Mouse (Mus musculus) limb, embryonic 13.5 days (tissue): ENCODE data around the gene Gabrr2. TPM values are rescaled to one million over a fixed set of nuclear protein-coding genes. Genes with fewer than 3 reads are reported as not detected.

ENCODE experiments used
- ATAC-seq: fragments of 200-750 bp; cut with Nextera tagmentation; 2 replicates; pipeline ENCODE4 v1.8.0; 2017; ENCODE audit warnings: low read depth, moderate number of reproducible peaks, moderate TSS enrichment; ENCODE audit not compliant: low FRiP score
- H3K27ac ChIP-seq: fragments of 300-500 bp; sonication (generic); 2 replicates; pipeline ENCODE4 v1.5.1; 2015; ENCODE audit warnings: inconsistent platforms, mild to moderate bottlenecking, moderate library complexity
- H3K27me3 ChIP-seq: fragments of 300-500 bp; sonication (generic); 2 replicates; pipeline ENCODE4 v1.6.1; 2015; ENCODE audit warnings: mild to moderate bottlenecking, inconsistent platforms
- H3K36me3 ChIP-seq: fragments of 300-500 bp; sonication (generic); 2 replicates; pipeline ENCODE4 v1.6.1; 2015; ENCODE audit warnings: inconsistent platforms, mild to moderate bottlenecking, moderate library complexity
- H3K4me1 ChIP-seq: fragments of 300-500 bp; sonication (generic); 2 replicates; pipeline ENCODE4 v1.6.1; 2015; ENCODE audit warnings: inconsistent platforms
- H3K4me2 ChIP-seq: fragments of 300-500 bp; sonication (generic); replicated peaks from 2 replicates; pipeline ENCODE4 v1.6.1; 2015; ENCODE audit warnings: inconsistent platforms, mild to moderate bottlenecking, moderate library complexity
- H3K4me3 ChIP-seq: fragments of 300-500 bp; sonication (generic); 2 replicates; pipeline ENCODE4 v1.5.1; 2015; ENCODE audit warnings: moderate library complexity, mild to moderate bottlenecking, inconsistent platforms
- H3K9ac ChIP-seq: fragments of 300-500 bp; sonication (generic); 2 replicates; pipeline ENCODE4 v1.6.1; 2015; ENCODE audit warnings: mild to moderate bottlenecking, inconsistent platforms
- H3K9me3 ChIP-seq: fragments of 300-500 bp; sonication (generic); 2 replicates; pipeline ENCODE4 v1.6.1; 2016; ENCODE audit warnings: inconsistent platforms
- WGBS: fragments of 180-500 bp; shearing (Covaris S2); methylation state at CpG from one replicate; pipeline ENCODE4 v1.1.7; 2015; 5-methylcytosine and 5-hydroxymethylcytosine counted together
- polyA plus RNA-seq: library from polyadenylated mRNA; unstranded; fragments of >200 nt; fragmentation: Nextera tagmentation; extraction: Ambion mirVana; gene quantifications from 2 replicates; pipeline ENCODE4 v1.2.1, GENCODE M21; 2015

Gene Gabrr2
- polyA plus RNA-seq, 1 experiment from 2014 or later, result 0.20 TPM

DNA sequence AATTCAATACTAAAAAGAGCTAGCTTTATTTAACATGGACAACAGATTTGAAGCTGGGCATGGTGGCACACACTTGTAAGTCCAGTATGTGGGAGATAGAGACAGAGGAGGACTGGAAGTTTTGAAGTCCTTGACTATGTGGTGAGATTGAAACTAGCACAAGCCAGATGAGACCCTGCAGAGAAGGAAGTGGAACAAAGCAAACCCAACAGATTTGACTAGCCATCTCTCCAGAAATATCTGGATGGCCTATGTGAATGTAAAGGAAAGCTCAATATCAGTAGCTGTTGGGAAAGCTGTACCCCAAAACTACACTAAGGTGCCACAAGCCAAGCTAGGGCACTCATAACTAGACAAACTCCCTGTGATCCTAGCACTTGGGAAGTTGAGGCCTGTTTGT, 8.4 kb upstream of the Gabrr2 start:
- H3K27ac ChIP-seq, result no peak overlapping the region
- no peak overlapping the region for H3K4me3 ChIP-seq
- no peak overlapping the region for H3K9ac ChIP-seq
- peaks cover 7% of the 10 kb centered on the region; the same call in 1 of the 2 replicates for H3K4me1 ChIP-seq
- no peaks in the 10 kb centered on the region for H3K9me3 ChIP-seq
- H3K27me3 ChIP-seq, result no peaks in the 10 kb centered on the region
- peaks cover 36% of the 10 kb centered on the region for H3K36me3 ChIP-seq
- ATAC-seq, result no peak
- no peak overlapping the region for H3K4me2 ChIP-seq

DNA sequence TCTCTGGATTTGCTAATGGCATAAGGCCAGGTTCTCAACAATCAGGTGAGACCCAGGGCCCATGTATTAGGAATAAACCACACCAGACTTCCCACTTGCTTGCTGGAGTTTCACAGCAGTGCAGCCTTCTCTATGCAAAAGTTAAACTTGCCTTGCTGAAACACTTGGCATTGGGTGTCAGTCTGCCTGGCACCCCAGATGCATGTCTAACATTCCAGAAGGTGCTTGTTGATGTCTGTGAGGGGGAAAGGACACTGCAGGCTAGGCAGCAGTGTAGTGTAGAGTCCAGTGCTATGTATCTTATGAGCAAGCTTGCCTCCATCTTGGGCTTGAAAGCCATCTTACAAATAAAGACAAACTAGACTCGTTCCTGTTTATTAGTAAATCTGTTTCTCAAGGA, 6.5 kb upstream of the Gabrr2 start:
- Histone ChIP-seq H3K4me3 (no peak overlapping the region), H3K27ac (no peak overlapping the region), H3K4me1 (peaks cover 11% of the 10 kb centered on the region; the same call in 1 of the 2 replicates), H3K9ac (no peak overlapping the region), H3K4me2 (no peak overlapping the region), H3K36me3 (peaks cover 20% of the 10 kb centered on the region), H3K27me3 (no peaks in the 10 kb centered on the region), H3K9me3 (no peaks in the 10 kb centered on the region)
- 78% methylated on average over 1 of the region's 1 CpGs for WGBS
- ATAC-seq, result no peak

DNA sequence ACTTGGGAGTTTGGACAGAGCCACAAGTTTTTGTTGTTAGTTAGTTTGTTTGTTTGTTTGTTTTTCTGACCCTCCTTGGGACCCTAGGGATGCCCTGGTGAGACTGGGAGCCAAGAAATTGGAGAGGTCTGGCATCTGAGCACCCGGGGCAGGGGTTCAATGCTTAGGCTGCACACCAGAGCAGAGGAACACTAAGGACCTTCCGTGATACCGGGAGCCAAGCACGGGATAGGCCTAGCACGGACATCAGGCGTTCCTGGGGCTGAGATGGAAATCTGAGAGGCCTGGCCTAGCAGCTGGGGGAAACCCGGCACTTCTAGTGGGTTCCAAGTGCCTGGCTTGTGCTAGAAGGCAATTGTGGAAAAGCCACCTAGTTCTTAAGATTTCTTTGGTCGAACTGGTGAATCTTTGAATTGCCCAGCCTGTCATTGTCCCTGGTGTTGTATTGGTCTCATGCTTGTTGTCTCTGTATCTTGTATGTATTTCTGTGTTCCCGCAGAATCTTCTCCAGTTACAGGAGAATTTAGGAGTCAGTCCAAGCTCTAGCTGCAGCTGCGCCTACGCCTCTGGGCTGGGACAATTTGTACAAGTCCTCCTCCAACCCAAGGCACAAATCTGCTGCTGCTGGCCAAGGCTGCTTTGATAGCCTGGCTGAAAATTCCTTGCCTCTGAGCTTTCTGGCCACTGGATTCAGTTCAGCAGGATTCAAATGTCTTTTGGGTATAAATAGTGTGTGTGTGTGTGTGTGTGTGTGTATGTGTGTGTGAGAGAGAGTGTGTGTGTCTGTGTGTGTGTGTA, 4.7 kb upstream of the Gabrr2 start:
- H3K9me3 ChIP-seq, result no peaks in the 10 kb centered on the region
- peak overlapping the region; percentile 15; the same call in 1 of the 2 replicates for H3K27ac ChIP-seq
- ATAC-seq, result peak; percentile 75; the same call in 1 of the 2 replicates
- no peak overlapping the region for H3K4me3 ChIP-seq
- no peak overlapping the region for H3K4me2 ChIP-seq
- peaks cover 4% of the 10 kb centered on the region; the same call in 1 of the 2 replicates for H3K36me3 ChIP-seq
- no peak overlapping the region for H3K9ac ChIP-seq
- whole genome bisulfite sequencing, result 57% methylated on average over 11 of the region's 11 CpGs
- H3K27me3 ChIP-seq, result no peaks in the 10 kb centered on the region
- peaks cover 12% of the 10 kb centered on the region; the same call in 1 of the 2 replicates for H3K4me1 ChIP-seq

DNA sequence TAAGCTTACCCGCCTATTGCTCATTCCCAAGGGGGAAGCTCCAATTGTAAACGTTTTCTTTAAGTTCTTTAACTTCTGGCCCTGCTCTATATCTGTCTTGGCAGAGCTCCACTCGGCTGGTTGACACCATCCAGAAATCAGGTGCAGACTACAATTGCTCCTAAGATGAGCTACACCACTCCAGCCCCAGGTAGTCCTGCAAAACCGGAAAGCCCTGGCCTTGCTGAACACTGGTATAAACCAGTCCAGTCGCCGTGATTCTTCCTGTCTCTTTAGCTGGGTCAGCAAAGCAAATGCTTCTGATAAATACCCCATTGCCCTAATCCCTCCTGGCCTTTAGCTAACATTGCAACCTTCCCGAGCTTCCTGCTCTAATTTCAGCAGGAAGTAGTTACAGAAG, 1.6 kb upstream of the Gabrr2 start:
- Histone ChIP-seq H3K36me3 (no peaks in the 10 kb centered on the region), H3K4me2 (no peak overlapping the region), H3K27me3 (no peaks in the 10 kb centered on the region), H3K9me3 (no peaks in the 10 kb centered on the region), H3K9ac (no peak overlapping the region), H3K4me3 (no peak overlapping the region), H3K4me1 (peaks cover 15% of the 10 kb centered on the region; the same call in 1 of the 2 replicates), H3K27ac (no peak overlapping the region)
- WGBS, result 33% methylated on average over 7 of the region's 7 CpGs
- 0 out of 2 replicates have a peak, but pooled peaks have one; percentile 28 for ATAC-seq

DNA sequence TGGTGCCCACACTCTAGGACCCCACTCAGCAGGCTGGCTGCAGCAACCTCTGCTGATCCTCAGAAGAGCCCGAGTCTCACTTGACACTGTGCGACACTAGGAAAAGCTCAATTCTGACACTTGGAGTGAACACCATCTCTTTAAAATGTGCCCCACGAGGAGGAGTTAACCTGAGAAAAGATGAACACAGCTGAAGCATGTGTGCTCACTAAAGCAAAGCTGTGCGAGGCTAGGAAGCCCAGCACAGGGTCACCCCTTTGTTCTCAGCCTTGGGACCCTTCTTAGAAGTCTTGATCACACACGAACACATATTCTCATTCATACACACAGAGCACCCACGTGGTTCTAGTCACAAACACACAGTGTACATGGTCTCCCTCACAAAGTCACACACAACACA, 2.2 kb downstream of the Gabrr2 start:
- H3K27me3 ChIP-seq, result no peaks in the 10 kb centered on the region
- H3K36me3 ChIP-seq, result no peaks in the 10 kb centered on the region
- H3K4me1 ChIP-seq, result peaks cover 8% of the 10 kb centered on the region; the same call in 1 of the 2 replicates
- no peak overlapping the region for H3K27ac ChIP-seq
- H3K4me2 ChIP-seq, result no peak overlapping the region
- ATAC-seq, result no peak
- no peak overlapping the region for H3K4me3 ChIP-seq
- H3K9ac ChIP-seq, result no peak overlapping the region
- no peaks in the 10 kb centered on the region for H3K9me3 ChIP-seq
- WGBS, result 74% methylated on average over 6 of the region's 6 CpGs

DNA sequence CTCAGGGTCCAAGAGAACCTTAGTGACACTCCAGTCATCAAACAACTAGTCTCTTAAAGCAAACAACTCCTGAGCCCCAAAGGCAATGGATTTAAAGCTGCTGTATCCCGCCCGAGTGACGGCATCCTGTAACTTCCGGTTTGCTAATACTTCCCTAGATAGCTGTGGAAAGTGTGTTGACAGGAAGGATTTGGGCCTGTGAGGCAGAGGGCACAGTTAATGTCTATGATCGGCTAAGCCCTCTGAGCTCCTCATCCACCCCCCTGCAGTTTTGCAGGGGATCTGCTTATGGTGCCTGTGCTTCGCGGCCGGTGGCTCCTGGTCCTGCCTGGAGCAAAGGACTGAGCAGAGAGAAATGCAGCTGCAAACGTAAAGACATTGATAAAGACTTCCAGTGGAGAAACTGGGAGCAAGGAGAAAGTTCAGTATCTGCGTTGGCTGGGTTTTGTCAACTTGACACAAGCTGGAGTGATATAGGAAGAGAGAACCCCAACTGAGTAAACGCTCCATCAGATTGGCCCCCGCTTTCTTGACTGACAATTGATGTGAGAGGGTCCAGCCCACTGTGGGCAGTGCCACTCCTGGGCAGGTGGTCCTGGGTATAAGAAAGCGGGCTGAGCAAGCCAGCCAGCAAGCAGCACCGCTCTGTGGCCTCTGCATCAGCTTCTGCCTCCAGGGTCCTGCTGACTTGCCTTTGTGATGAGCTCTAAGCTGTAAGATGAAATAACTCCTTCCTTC, 3.6 kb downstream of the Gabrr2 start:
- Histone ChIP-seq H3K4me1 (peaks cover 4% of the 10 kb centered on the region; the same call in 1 of the 2 replicates), H3K4me3 (no peak overlapping the region), H3K9me3 (no peaks in the 10 kb centered on the region), H3K27ac (no peak overlapping the region), H3K9ac (no peak overlapping the region), H3K36me3 (no peaks in the 10 kb centered on the region), H3K27me3 (no peaks in the 10 kb centered on the region), H3K4me2 (peak overlapping the region; percentile 11; the same call in 1 of the 2 replicates)
- 54% methylated on average over 14 of the region's 14 CpGs for WGBS
- ATAC-seq, result no peak

DNA sequence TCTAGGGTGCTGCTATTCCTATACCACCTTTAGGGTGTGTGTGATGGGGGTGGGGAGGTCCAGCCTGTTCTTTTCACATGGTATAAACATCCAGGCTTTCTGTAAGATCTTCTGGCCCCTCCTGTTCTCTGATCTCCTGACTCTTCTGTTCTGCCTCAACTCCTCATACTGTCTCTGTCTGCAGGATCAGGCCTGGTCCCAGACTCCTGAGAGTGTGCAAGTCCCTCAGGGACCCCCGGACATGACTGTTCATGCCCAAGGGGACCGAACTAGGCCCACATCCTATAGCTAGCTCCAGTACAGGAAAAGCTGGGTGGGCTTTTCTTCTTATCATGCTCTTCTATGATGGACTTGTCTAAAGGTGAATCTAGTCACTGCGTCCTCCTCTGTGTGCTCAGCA, 4.5 kb downstream of the Gabrr2 start:
- no peak overlapping the region for H3K27ac ChIP-seq
- 84% methylated on average over 3 of the region's 3 CpGs for WGBS

DNA sequence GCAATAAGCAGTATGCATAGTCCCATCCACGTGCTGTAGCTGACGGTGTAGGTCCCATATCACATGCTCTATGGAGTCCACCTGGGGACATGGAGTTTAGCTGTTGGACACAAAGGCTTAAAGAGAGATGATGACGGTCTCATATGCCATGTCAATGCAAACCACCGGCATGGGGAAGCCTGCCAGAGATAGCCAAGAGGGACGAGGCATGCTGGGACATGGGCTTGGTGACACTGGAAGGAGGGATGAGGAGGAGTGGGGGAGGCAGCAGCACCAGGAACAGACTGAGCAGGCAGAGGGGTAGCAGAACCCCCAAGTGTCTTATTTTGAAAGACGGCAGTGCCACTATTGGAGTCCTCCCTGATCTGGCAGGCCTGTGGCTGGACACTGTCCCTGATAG, 5.0 kb downstream of the Gabrr2 start:
- no peak overlapping the region for H3K9ac ChIP-seq
- no peaks in the 10 kb centered on the region for H3K36me3 ChIP-seq
- 91% methylated on average over 6 of the region's 6 CpGs for WGBS
- H3K27me3 ChIP-seq, result no peaks in the 10 kb centered on the region
- H3K27ac ChIP-seq, result no peak overlapping the region
- H3K4me2 ChIP-seq, result no peak overlapping the region
- ATAC-seq, result no peak
- no peak overlapping the region for H3K4me3 ChIP-seq
- no peaks in the 10 kb centered on the region for H3K9me3 ChIP-seq
- peaks cover 3% of the 10 kb centered on the region; the same call in 1 of the 2 replicates for H3K4me1 ChIP-seq

More for the DNA sequence above, 4.5 kb downstream of the Gabrr2 start:
- Histone ChIP-seq H3K27me3 (no peaks in the 10 kb centered on the region), H3K9me3 (no peaks in the 10 kb centered on the region), H3K4me3 (no peak overlapping the region), H3K36me3 (no peaks in the 10 kb centered on the region), H3K9ac (no peak overlapping the region), H3K4me2 (no peak overlapping the region), H3K4me1 (peaks cover 3% of the 10 kb centered on the region; the same call in 1 of the 2 replicates)
- ATAC-seq, result no peak

DNA sequence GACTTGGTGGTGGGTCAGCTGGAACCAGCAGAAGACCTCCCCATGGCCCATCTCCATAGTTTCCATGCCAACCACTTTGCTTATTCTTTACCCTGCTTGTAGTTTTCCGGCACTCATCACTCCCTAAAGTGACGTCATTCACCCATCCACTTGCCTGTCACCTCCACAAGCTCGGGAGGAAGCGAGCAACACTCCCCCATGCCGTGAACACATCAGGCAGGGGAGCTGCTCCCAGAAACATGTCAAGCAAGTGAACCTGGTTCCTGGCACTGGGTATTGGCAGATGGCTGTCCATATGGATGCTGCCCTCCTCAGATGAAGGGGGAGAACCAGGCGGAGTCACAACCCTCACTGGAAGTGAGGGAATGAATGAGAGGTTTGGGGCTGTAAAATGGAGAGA, 6.1 kb downstream of the Gabrr2 start:
- Histone ChIP-seq H3K36me3 (no peaks in the 10 kb centered on the region), H3K9me3 (no peaks in the 10 kb centered on the region), H3K4me2 (no peak overlapping the region), H3K4me3 (no peak overlapping the region), H3K9ac (no peak overlapping the region), H3K4me1 (peaks cover 3% of the 10 kb centered on the region; the same call in 1 of the 2 replicates), H3K27me3 (no peaks in the 10 kb centered on the region), H3K27ac (no peak overlapping the region)
- ATAC-seq, result no peak
- WGBS, result 79% methylated on average over 6 of the region's 6 CpGs

DNA sequence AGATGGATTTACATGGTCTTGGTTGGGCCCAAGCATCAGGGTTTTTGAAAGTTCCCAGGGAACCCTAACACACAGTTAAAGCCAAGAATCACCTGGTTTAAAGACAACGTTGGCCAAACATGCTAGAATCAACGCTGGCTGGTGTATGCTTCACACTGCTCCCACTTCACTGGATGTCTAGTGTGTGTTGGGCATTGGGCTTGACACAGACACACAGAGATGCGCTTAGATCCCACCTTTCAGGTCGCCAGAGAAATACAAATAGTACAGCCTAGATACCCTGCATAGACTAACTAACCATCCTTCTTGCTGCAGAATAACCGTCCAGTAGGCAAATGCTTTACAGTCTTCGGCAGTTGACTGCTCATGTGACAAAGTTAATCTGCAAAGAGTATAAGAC, 7.5 kb downstream of the Gabrr2 start:
- Histone ChIP-seq H3K4me1 (peaks cover 3% of the 10 kb centered on the region; the same call in 1 of the 2 replicates), H3K9me3 (no peaks in the 10 kb centered on the region), H3K27ac (no peak overlapping the region), H3K27me3 (no peaks in the 10 kb centered on the region), H3K4me3 (no peak overlapping the region), H3K36me3 (no peaks in the 10 kb centered on the region), H3K4me2 (no peak overlapping the region), H3K9ac (no peak overlapping the region)
- ATAC-seq, result no peak
- WGBS, result 90% methylated on average over 6 of the region's 6 CpGs

DNA sequence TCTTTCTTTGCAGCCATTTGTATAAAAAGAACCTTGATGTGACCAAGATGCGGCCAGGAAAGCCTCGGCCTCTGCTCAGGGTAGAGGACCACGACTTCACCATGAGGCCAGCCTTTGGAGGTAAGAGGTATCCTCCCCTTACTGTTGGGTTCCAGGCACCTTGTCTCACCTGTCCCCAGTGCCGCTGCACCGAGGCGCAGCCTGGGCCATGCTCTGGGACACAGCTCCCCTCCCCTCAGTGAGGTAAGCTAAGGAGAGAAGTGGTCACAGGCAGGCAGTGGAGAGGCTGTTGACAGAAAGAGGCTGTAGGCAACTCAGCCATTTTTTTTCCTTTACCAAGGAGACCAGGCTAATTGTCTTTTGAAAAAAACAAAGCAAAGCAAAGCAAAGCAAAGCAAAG, 8.5 kb downstream of the Gabrr2 start:
- no peaks in the 10 kb centered on the region for H3K27me3 ChIP-seq
- 92% methylated on average over 6 of the region's 6 CpGs for WGBS
- no peak for ATAC-seq

DNA sequence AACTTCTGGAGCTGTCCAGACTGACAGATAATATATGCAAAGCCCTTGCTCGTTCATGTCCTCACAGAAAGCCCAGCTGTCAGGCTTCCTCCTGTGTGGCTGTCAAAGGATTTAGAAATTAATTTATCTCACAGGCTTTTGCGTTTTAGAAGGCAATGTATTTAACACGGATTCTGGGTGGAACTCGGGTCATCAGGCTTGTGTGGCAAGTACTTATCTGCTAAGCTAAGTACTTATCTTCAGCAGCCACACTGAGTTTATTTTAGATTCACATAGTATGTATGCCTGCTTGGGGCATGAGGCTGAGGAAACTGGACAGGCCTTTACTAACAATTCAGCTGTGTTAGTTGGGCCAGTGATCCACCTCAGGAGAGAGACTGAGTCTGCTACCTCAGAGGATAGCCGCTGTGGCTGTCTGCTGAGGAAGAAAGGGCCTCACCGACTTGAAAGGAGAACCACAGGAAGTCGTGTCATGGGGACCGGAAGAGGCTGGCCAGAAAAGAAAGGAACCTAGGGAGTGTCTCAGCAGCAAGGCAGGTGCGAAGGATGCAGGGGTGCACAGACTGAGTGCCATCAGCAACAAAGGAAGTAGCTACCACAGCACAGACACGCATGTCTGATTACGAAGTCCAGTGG, 9.8 kb downstream of the Gabrr2 start:
- ATAC-seq, result no peak
- peaks cover 4% of the 10 kb centered on the region for H3K4me1 ChIP-seq
- H3K27ac ChIP-seq, result no peak overlapping the region
- no peaks in the 10 kb centered on the region for H3K36me3 ChIP-seq
- WGBS, result 60% methylated on average over 11 of the region's 11 CpGs
- no peak overlapping the region for H3K4me3 ChIP-seq
- no peak overlapping the region for H3K4me2 ChIP-seq
- no peak overlapping the region for H3K9ac ChIP-seq
- no peaks in the 10 kb centered on the region for H3K27me3 ChIP-seq
- no peaks in the 10 kb centered on the region for H3K9me3 ChIP-seq

More for the DNA sequence above, 8.5 kb downstream of the Gabrr2 start:
- Histone ChIP-seq H3K4me1 (no peaks in the 10 kb centered on the region), H3K27ac (no peak overlapping the region), H3K36me3 (no peaks in the 10 kb centered on the region), H3K4me2 (no peak overlapping the region), H3K9me3 (no peaks in the 10 kb centered on the region), H3K9ac (no peak overlapping the region), H3K4me3 (no peak overlapping the region)
